Mouse (Mus musculus) E14TG2a.4 (cell line): ENCODE measurements at regions not wholly inside any gene's neighbourhood (a gene's known extent, or its start where the extent isn't known, plus 50 kb on each side); places are given as distances from the start of the nearest gene placed in this dataset.

Experiments
- CTCF ChIP-seq: conservative IDR thresholded peaks from 2 replicates; pipeline ENCODE4 v1.5.1; 2014; ENCODE audit warnings: low read length
- POU5F1 ChIP-seq: IDR thresholded peaks from 2 replicates; pipeline ENCODE4 v1.6.1; 2014; ENCODE audit warnings: low read length, borderline replicate concordance

GRCm38 (mm10) chr5:77855191-77855590 is 447.4 kb upstream of the Igfbp7 start:
- TF ChIP-seq CTCF (no peak), POU5F1 (no peak)
